Mouse (Mus musculus) CH12.LX (cell line): ENCODE measurements around the gene Pmpca.

Experiments
- CHD1 ChIP-seq: IDR thresholded peaks from 2 replicates; pipeline ENCODE4 v1.6.1; 2012; ENCODE audit warnings: low read depth, low read length, improper control_type of control experiment, inconsistent platforms
- CTCF ChIP-seq, 2 experiments: IDR thresholded peaks in 1 of 2; conservative IDR thresholded peaks in 1 of 2; 2 replicates each; pipeline ENCODE4 v1.5.1; 2011 to 2012; ENCODE audit warnings: low read depth in 2 of 2, low read length in 2 of 2, improper control_type of control experiment in 1 of 2, inconsistent platforms in 1 of 2, mild to moderate bottlenecking in 1 of 2, moderate library complexity in 1 of 2
- EP300 ChIP-seq: IDR thresholded peaks from 2 replicates; pipeline ENCODE4 v1.6.1; 2011; ENCODE audit warnings: low read length, improper control_type of control experiment
- JUND ChIP-seq: conservative IDR thresholded peaks from 2 replicates; pipeline ENCODE4 v1.6.1; 2011; ENCODE audit warnings: low read depth, low read length, improper control_type of control experiment
- KAT2A ChIP-seq: IDR thresholded peaks from 2 replicates; pipeline ENCODE4 v1.6.1; 2012; ENCODE audit warnings: low read length, improper control_type of control experiment, inconsistent platforms; ENCODE audit not compliant: insufficient replicate concordance
- MAX ChIP-seq: IDR thresholded peaks from 2 replicates; pipeline ENCODE4 v1.6.1; 2011; ENCODE audit warnings: low read length, improper control_type of control experiment
- MEF2A ChIP-seq: IDR thresholded peaks from 2 replicates; pipeline ENCODE4 v1.6.1; 2014; ENCODE audit warnings: low read depth, mild to moderate bottlenecking, inconsistent platforms, low read length, improper control_type of control experiment, borderline replicate concordance
- POLR2A ChIP-seq: IDR thresholded peaks from 2 replicates; pipeline ENCODE4 v1.6.1; 2011; ENCODE audit warnings: low read depth, mild to moderate bottlenecking, improper control_type of control experiment, low read length
- RAD21 ChIP-seq: IDR thresholded peaks from 2 replicates; pipeline ENCODE4 v1.6.1; 2011; ENCODE audit warnings: low read depth, mild to moderate bottlenecking, low read length, improper control_type of control experiment, moderate library complexity
- SIN3A ChIP-seq: IDR thresholded peaks from 2 replicates; pipeline ENCODE4 v1.6.1; 2012; ENCODE audit warnings: low read length, improper control_type of control experiment, inconsistent platforms
- USF1 ChIP-seq: IDR thresholded peaks from 2 replicates; pipeline ENCODE4 v1.6.1; 2014; ENCODE audit warnings: low read depth, mild to moderate bottlenecking, inconsistent platforms, low read length, improper control_type of control experiment
- USF2 ChIP-seq: conservative IDR thresholded peaks from 2 replicates; pipeline ENCODE4 v1.6.1; 2011; ENCODE audit warnings: low read depth, low read length, improper control_type of control experiment
- ZNF384 ChIP-seq: IDR thresholded peaks from 2 replicates; pipeline ENCODE4 v1.6.1; 2012; ENCODE audit warnings: low read depth, low read length, improper control_type of control experiment, inconsistent platforms

DNA sequence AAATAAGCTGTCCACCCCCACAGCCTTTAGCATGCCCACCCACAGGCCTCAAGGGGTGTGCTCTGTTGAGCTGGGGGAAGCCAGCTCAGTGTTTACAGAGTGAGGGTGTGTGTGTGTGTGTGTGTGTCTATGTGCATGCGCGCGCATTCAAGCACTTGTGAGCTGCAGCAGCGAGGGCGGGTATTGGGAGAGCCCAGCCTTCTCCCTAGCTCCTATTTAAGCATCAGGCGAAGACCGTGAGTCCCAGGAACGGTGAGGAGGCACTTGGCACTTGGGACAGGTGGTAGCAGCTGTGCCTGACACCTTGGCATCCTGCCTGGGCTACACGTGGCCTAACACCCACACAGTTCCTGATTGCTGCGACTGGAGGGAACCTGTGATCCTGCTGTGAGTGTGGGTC, 47.1 kb upstream of the Pmpca start:
- TF ChIP-seq ZNF384, result no peak
- TF ChIP-seq SIN3A, result no peak
- no peak for TF ChIP-seq CHD1
- TF ChIP-seq USF2, result no peak
- TF ChIP-seq EP300, result no peak
- no peak for TF ChIP-seq MEF2A
- no peak for TF ChIP-seq MAX
- TF ChIP-seq POLR2A, result no peak
- no peak for TF ChIP-seq RAD21
- no peak for TF ChIP-seq KAT2A
- no peak for TF ChIP-seq JUND
- TF ChIP-seq CTCF (conservative IDR thresholded peaks at IDR 0.05 in 1 of 2, IDR thresholded peaks at IDR 0.05 in 1 of 2; ENCODE audit: low read depth in 2 of 2, low read length in 2 of 2), result no peak
- no peak for TF ChIP-seq USF1
